Mouse (Mus musculus): ENCODE measurements around the gene Adamtsl3.
"Not testable (repeated sequence)": the region's sequence is repeated elsewhere in the genome, so short reads cannot be mapped to it uniquely, and the experiment has no call there.

Adamtsl3 gene

GRCm38 (mm10) chr7:82416653-82417052 is 81.2 kb downstream of the Adamtsl3 start:
- H3K36me3 ChIP-seq (ENCODE audit: insufficient read depth, low read length), result no peaks in the 10 kb centered on the region
- no peaks in the 10 kb centered on the region for H3K27me3 ChIP-seq (ENCODE audit: insufficient read depth, low read length)
- H3K4me1 ChIP-seq (replicated peaks; ENCODE audit: low read depth, low read length), result no peaks in the 10 kb centered on the region
- no peaks in the 10 kb centered on the region for H3K9me3 ChIP-seq (ENCODE audit: low read length)
- TF ChIP-seq NANOG (IDR thresholded peaks at IDR 0.05; ENCODE audit: borderline replicate concordance, low read length), result no peak
- no peak for TF ChIP-seq POU5F1 (IDR thresholded peaks at IDR 0.05; ENCODE audit: borderline replicate concordance, low read length)
- TF ChIP-seq CTCF (conservative IDR thresholded peaks at IDR 0.05; ENCODE audit: low read length), result no peak
- no peak overlapping the region for H3K4me3 ChIP-seq (replicated peaks; ENCODE audit: low read length)

DNA sequence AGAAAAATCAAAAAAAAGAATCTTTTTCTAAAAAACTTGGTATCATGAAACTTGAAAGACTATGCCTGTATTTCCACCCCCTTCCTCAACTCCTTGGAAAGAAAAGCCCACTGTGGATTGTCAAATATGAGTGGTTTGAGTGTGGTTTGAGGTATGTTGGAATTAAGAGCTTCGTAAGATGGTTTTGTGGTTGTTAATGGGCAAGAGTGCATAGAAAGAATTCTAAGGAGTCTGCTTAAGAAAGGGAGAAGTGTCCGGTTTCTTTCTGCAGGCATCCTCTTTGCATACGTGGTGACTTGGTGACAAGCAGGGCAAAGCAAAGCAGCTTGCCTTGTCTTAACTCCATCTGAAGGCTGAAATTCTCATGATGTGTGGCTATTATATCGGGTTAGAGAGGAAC is 81.6 kb downstream of the Adamtsl3 start:
- Histone ChIP-seq H3K4me1 (replicated peaks; ENCODE audit: low read depth, low read length) (no peaks in the 10 kb centered on the region), H3K36me3 (ENCODE audit: insufficient read depth, low read length) (no peaks in the 10 kb centered on the region), H3K27me3 (ENCODE audit: insufficient read depth, low read length) (no peaks in the 10 kb centered on the region), H3K4me3 (replicated peaks; ENCODE audit: low read length) (no peak overlapping the region), H3K9me3 (ENCODE audit: low read length) (no peaks in the 10 kb centered on the region)
- no peak for TF ChIP-seq CTCF (conservative IDR thresholded peaks at IDR 0.05; ENCODE audit: low read length)

GRCm38 (mm10) chr7:82420329-82421052 is 85.0 kb downstream of the Adamtsl3 start:
- H3K9me3 ChIP-seq (ENCODE audit: low read length); H3K27me3 ChIP-seq (ENCODE audit: insufficient read depth, low read length); H3K4me1 ChIP-seq (replicated peaks; ENCODE audit: low read depth, low read length); H3K36me3 ChIP-seq (ENCODE audit: insufficient read depth, low read length); H3K4me3 ChIP-seq (replicated peaks; ENCODE audit: low read length): not testable (repeated sequence)

GRCm38 (mm10) chr7:82422561-82422960 is 87.1 kb downstream of the Adamtsl3 start:
- Histone ChIP-seq H3K4me3 (replicated peaks; ENCODE audit: low read length) (no peak overlapping the region), H3K9me3 (ENCODE audit: low read length) (no peaks in the 10 kb centered on the region), H3K27me3 (ENCODE audit: insufficient read depth, low read length) (no peaks in the 10 kb centered on the region), H3K36me3 (ENCODE audit: insufficient read depth, low read length) (no peaks in the 10 kb centered on the region), H3K4me1 (replicated peaks; ENCODE audit: low read depth, low read length) (no peaks in the 10 kb centered on the region)
- TF ChIP-seq POU5F1 (IDR thresholded peaks at IDR 0.05; ENCODE audit: borderline replicate concordance, low read length), result no peak
- TF ChIP-seq CTCF (conservative IDR thresholded peaks at IDR 0.05; ENCODE audit: low read length), result no peak
- TF ChIP-seq NANOG (IDR thresholded peaks at IDR 0.05; ENCODE audit: borderline replicate concordance, low read length), result no peak

GRCm38 (mm10) chr7:82423602-82424001 is 88.1 kb downstream of the Adamtsl3 start:
- no peak overlapping the region for H3K4me3 ChIP-seq (replicated peaks; ENCODE audit: low read length)
- H3K36me3 ChIP-seq (ENCODE audit: insufficient read depth, low read length), result no peaks in the 10 kb centered on the region
- H3K9me3 ChIP-seq (ENCODE audit: low read length), result no peaks in the 10 kb centered on the region
- TF ChIP-seq POU5F1 (IDR thresholded peaks at IDR 0.05; ENCODE audit: borderline replicate concordance, low read length) (no peak), NANOG (IDR thresholded peaks at IDR 0.05; ENCODE audit: borderline replicate concordance, low read length) (no peak), CTCF (conservative IDR thresholded peaks at IDR 0.05; ENCODE audit: low read length) (no peak)
- H3K4me1 ChIP-seq (replicated peaks; ENCODE audit: low read depth, low read length), result no peaks in the 10 kb centered on the region
- H3K27me3 ChIP-seq (ENCODE audit: insufficient read depth, low read length), result no peaks in the 10 kb centered on the region

- no peaks in the 10 kb centered on the region for H3K4me1 ChIP-seq (replicated peaks; ENCODE audit: low read depth, low read length)
- no peak overlapping the region for H3K4me3 ChIP-seq (replicated peaks; ENCODE audit: low read length)
- H3K9me3 ChIP-seq (ENCODE audit: low read length), result no peaks in the 10 kb centered on the region
- no peaks in the 10 kb centered on the region for H3K27me3 ChIP-seq (ENCODE audit: insufficient read depth, low read length)
- no peaks in the 10 kb centered on the region for H3K36me3 ChIP-seq (ENCODE audit: insufficient read depth, low read length)
- TF ChIP-seq POU5F1 (IDR thresholded peaks at IDR 0.05; ENCODE audit: borderline replicate concordance, low read length) (no peak), NANOG (IDR thresholded peaks at IDR 0.05; ENCODE audit: borderline replicate concordance, low read length) (no peak), CTCF (conservative IDR thresholded peaks at IDR 0.05; ENCODE audit: low read length) (no peak)
These were observed 88.8 kb downstream of the Adamtsl3 start for GRCm38 (mm10) chr7:82424281-82424680.

- H3K4me3 ChIP-seq (replicated peaks; ENCODE audit: low read length), result no peak overlapping the region
- no peaks in the 10 kb centered on the region for H3K36me3 ChIP-seq (ENCODE audit: insufficient read depth, low read length)
- H3K9me3 ChIP-seq (ENCODE audit: low read length), result no peaks in the 10 kb centered on the region
- TF ChIP-seq NANOG (IDR thresholded peaks at IDR 0.05; ENCODE audit: borderline replicate concordance, low read length) (no peak), POU5F1 (IDR thresholded peaks at IDR 0.05; ENCODE audit: borderline replicate concordance, low read length) (no peak), CTCF (conservative IDR thresholded peaks at IDR 0.05; ENCODE audit: low read length) (no peak)
- no peaks in the 10 kb centered on the region for H3K4me1 ChIP-seq (replicated peaks; ENCODE audit: low read depth, low read length)
- no peaks in the 10 kb centered on the region for H3K27me3 ChIP-seq (ENCODE audit: insufficient read depth, low read length)
These were observed 89.9 kb downstream of the Adamtsl3 start for GRCm38 (mm10) chr7:82425374-82425773.

DNA sequence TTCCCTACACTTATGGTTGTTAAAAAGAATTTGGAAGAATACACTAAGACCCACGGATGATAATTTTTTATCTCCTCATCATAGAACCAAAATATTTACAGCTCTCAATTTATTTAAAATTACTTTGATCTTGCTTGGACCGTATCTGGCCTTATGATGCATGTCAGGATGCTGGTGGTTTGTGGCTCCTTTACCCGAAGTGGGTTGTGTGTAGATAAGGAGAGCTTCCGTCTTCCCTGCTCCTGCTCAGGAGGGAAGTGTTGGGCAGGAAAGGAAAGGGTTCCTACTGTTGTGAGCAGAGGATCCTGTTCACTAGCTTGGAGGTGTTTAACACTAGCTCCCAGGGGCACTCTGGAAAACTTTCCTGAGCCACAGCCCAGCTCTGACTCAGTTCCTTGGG is 94.0 kb downstream of the Adamtsl3 start:
- Histone ChIP-seq H3K9me3 (ENCODE audit: low read length) (no peaks in the 10 kb centered on the region), H3K27me3 (ENCODE audit: insufficient read depth, low read length) (no peaks in the 10 kb centered on the region), H3K4me3 (replicated peaks; ENCODE audit: low read length) (no peak overlapping the region), H3K4me1 (replicated peaks; ENCODE audit: low read depth, low read length) (no peaks in the 10 kb centered on the region), H3K36me3 (ENCODE audit: insufficient read depth, low read length) (no peaks in the 10 kb centered on the region)
- TF ChIP-seq NANOG (IDR thresholded peaks at IDR 0.05; ENCODE audit: borderline replicate concordance, low read length) (no peak), POU5F1 (IDR thresholded peaks at IDR 0.05; ENCODE audit: borderline replicate concordance, low read length) (no peak), CTCF (conservative IDR thresholded peaks at IDR 0.05; ENCODE audit: low read length) (no peak)

- no peaks in the 10 kb centered on the region for H3K4me1 ChIP-seq (replicated peaks; ENCODE audit: low read depth, low read length)
- no peaks in the 10 kb centered on the region for H3K27me3 ChIP-seq (ENCODE audit: insufficient read depth, low read length)
- H3K36me3 ChIP-seq (ENCODE audit: insufficient read depth, low read length), result no peaks in the 10 kb centered on the region
- H3K9me3 ChIP-seq (ENCODE audit: low read length), result no peaks in the 10 kb centered on the region
- H3K4me3 ChIP-seq (replicated peaks; ENCODE audit: low read length), result no peak overlapping the region
- TF ChIP-seq NANOG (IDR thresholded peaks at IDR 0.05; ENCODE audit: borderline replicate concordance, low read length), result no peak
- TF ChIP-seq CTCF (conservative IDR thresholded peaks at IDR 0.05; ENCODE audit: low read length), result no peak
- no peak for TF ChIP-seq POU5F1 (IDR thresholded peaks at IDR 0.05; ENCODE audit: borderline replicate concordance, low read length)
These were observed 96.1 kb downstream of the Adamtsl3 start for GRCm38 (mm10) chr7:82431572-82431971.
